Mouse (Mus musculus): ENCODE measurements around the gene Lyrm7. TPM values are rescaled to one million over a fixed set of nuclear protein-coding genes. Genes with fewer than 3 reads are reported as not detected.

The Lyrm7 gene
- polyA plus RNA-seq, 1 experiment from 2014 or later: 8.9 TPM

- no peak overlapping the region for H3K9ac ChIP-seq (replicated peaks)
- H3K4me1 ChIP-seq: peaks cover 33% of the 10 kb centered on the region
- H3K36me3 ChIP-seq: no peaks in the 10 kb centered on the region
- H3K27ac ChIP-seq (replicated peaks): no peak overlapping the region
- no peaks in the 10 kb centered on the region for H3K27me3 ChIP-seq
- H3K4me3 ChIP-seq: no peak overlapping the region
- no peak overlapping the region for H3K4me2 ChIP-seq (replicated peaks)
- WGBS: 82% methylated on average over 3 of the region's 3 CpGs
- no peaks in the 10 kb centered on the region for H3K9me3 ChIP-seq
- no peak for ATAC-seq (ENCODE audit: low FRiP score, low read depth)
These were observed 49.7 kb downstream of the Lyrm7 start for GRCm38 (mm10) chr11:54811054-54811453.

GRCm38 (mm10) chr11:54809582-54809981 lies 51.1 kb downstream of the Lyrm7 start:
- Histone ChIP-seq H3K9me3 (no peaks in the 10 kb centered on the region), H3K36me3 (no peaks in the 10 kb centered on the region), H3K4me3 (no peak overlapping the region), H3K4me1 (peaks cover 33% of the 10 kb centered on the region), H3K4me2 (replicated peaks) (no peak overlapping the region), H3K9ac (replicated peaks) (no peak overlapping the region), H3K27ac (replicated peaks) (no peak overlapping the region), H3K27me3 (no peaks in the 10 kb centered on the region)
- WGBS: 91% methylated on average over 5 of the region's 5 CpGs
- ATAC-seq (ENCODE audit: low FRiP score, low read depth): no peak

GRCm38 (mm10) chr11:54808177-54808576 lies 52.5 kb downstream of the Lyrm7 start:
- no peak overlapping the region for H3K4me2 ChIP-seq (replicated peaks)
- no peak overlapping the region for H3K4me3 ChIP-seq
- no peak for ATAC-seq (ENCODE audit: low FRiP score, low read depth)
- no peaks in the 10 kb centered on the region for H3K27me3 ChIP-seq
- H3K27ac ChIP-seq (replicated peaks): no peak overlapping the region
- WGBS: 84% methylated on average over 4 of the region's 4 CpGs
- H3K36me3 ChIP-seq: no peaks in the 10 kb centered on the region
- peaks cover 26% of the 10 kb centered on the region for H3K4me1 ChIP-seq
- H3K9me3 ChIP-seq: no peaks in the 10 kb centered on the region
- H3K9ac ChIP-seq (replicated peaks): no peak overlapping the region

- Histone ChIP-seq H3K27me3 (no peaks in the 10 kb centered on the region), H3K4me2 (replicated peaks) (no peak overlapping the region), H3K4me3 (no peak overlapping the region), H3K27ac (replicated peaks) (no peak overlapping the region), H3K9me3 (no peaks in the 10 kb centered on the region), H3K9ac (replicated peaks) (no peak overlapping the region), H3K36me3 (no peaks in the 10 kb centered on the region), H3K4me1 (peaks cover 21% of the 10 kb centered on the region)
- WGBS: 90% methylated on average over 9 of the region's 9 CpGs
- ATAC-seq (ENCODE audit: low FRiP score, low read depth): no peak
These were observed 53.0 kb downstream of the Lyrm7 start for GRCm38 (mm10) chr11:54807669-54808068.

- no peaks in the 10 kb centered on the region for H3K36me3 ChIP-seq
- no peak overlapping the region for H3K4me3 ChIP-seq
- no peak overlapping the region for H3K27ac ChIP-seq (replicated peaks)
- ATAC-seq (ENCODE audit: low FRiP score, low read depth): no peak
- H3K27me3 ChIP-seq: no peaks in the 10 kb centered on the region
- WGBS: 97% methylated on average over 28 of the region's 28 CpGs
- H3K4me1 ChIP-seq: peaks cover 14% of the 10 kb centered on the region
- H3K4me2 ChIP-seq (replicated peaks): no peak overlapping the region
- H3K9me3 ChIP-seq: no peaks in the 10 kb centered on the region
- no peak overlapping the region for H3K9ac ChIP-seq (replicated peaks)
These were observed 53.8 kb downstream of the Lyrm7 start for GRCm38 (mm10) chr11:54806891-54807290.

- Histone ChIP-seq H3K27me3 (no peaks in the 10 kb centered on the region), H3K9me3 (no peaks in the 10 kb centered on the region), H3K27ac (replicated peaks) (no peak overlapping the region), H3K4me1 (no peaks in the 10 kb centered on the region), H3K4me2 (replicated peaks) (no peak overlapping the region), H3K9ac (replicated peaks) (no peak overlapping the region), H3K36me3 (no peaks in the 10 kb centered on the region), H3K4me3 (no peak overlapping the region)
- no peak for ATAC-seq (ENCODE audit: low FRiP score, low read depth)
- WGBS: 94% methylated on average over 4 of the region's 4 CpGs
These were observed 55.5 kb downstream of the Lyrm7 start for GRCm38 (mm10) chr11:54805196-54805595.

GRCm38 (mm10) chr11:54802621-54803020 lies 58.1 kb downstream of the Lyrm7 start:
- 87% methylated on average over 6 of the region's 6 CpGs for WGBS

GRCm38 (mm10) chr11:54801791-54802558 lies 58.7 kb downstream of the Lyrm7 start:
- WGBS: 89% methylated on average over 6 of the region's 6 CpGs

More at GRCm38 (mm10) chr11:54802621-54803020, 58.1 kb downstream of the Lyrm7 start:
- Histone ChIP-seq H3K27me3 (no peaks in the 10 kb centered on the region), H3K36me3 (no peaks in the 10 kb centered on the region), H3K9ac (replicated peaks) (no peak overlapping the region), H3K4me1 (no peaks in the 10 kb centered on the region), H3K9me3 (no peaks in the 10 kb centered on the region), H3K4me3 (no peak overlapping the region), H3K4me2 (replicated peaks) (no peak overlapping the region), H3K27ac (replicated peaks) (no peak overlapping the region)
- no peak for ATAC-seq (ENCODE audit: low FRiP score, low read depth)

GRCm38 (mm10) chr11:54796551-54796950 lies 64.2 kb downstream of the Lyrm7 start:
- Histone ChIP-seq H3K27me3 (no peaks in the 10 kb centered on the region), H3K9ac (replicated peaks) (no peak overlapping the region), H3K4me2 (replicated peaks) (no peak overlapping the region), H3K27ac (replicated peaks) (no peak overlapping the region), H3K4me1 (peaks cover 2% of the 10 kb centered on the region; the same call in 1 of the 2 replicates), H3K4me3 (no peak overlapping the region), H3K36me3 (no peaks in the 10 kb centered on the region), H3K9me3 (no peaks in the 10 kb centered on the region)
- no peak for ATAC-seq (ENCODE audit: low FRiP score, low read depth)
- 86% methylated on average over 11 of the region's 11 CpGs for WGBS

More at GRCm38 (mm10) chr11:54801791-54802558, 58.7 kb downstream of the Lyrm7 start:
- Histone ChIP-seq H3K36me3 (no peaks in the 10 kb centered on the region), H3K27me3 (no peaks in the 10 kb centered on the region), H3K4me1 (no peaks in the 10 kb centered on the region), H3K27ac (replicated peaks) (no peak overlapping the region), H3K4me2 (replicated peaks) (no peak overlapping the region), H3K9ac (replicated peaks) (no peak overlapping the region), H3K9me3 (no peaks in the 10 kb centered on the region), H3K4me3 (no peak overlapping the region)
- ATAC-seq (ENCODE audit: low FRiP score, low read depth): no peak

GRCm38 (mm10) chr11:54794678-54795077 lies 66.0 kb downstream of the Lyrm7 start:
- no peak for ATAC-seq (ENCODE audit: low FRiP score, low read depth)
- H3K27ac ChIP-seq (replicated peaks): no peak overlapping the region
- 83% methylated on average over 3 of the region's 3 CpGs for whole genome bisulfite sequencing
- H3K4me3 ChIP-seq: no peak overlapping the region
- H3K9me3 ChIP-seq: no peaks in the 10 kb centered on the region
- H3K4me2 ChIP-seq (replicated peaks): no peak overlapping the region
- H3K36me3 ChIP-seq: no peaks in the 10 kb centered on the region
- no peak overlapping the region for H3K9ac ChIP-seq (replicated peaks)
- no peaks in the 10 kb centered on the region for H3K27me3 ChIP-seq
- peaks cover 4% of the 10 kb centered on the region; the same call in 1 of the 2 replicates for H3K4me1 ChIP-seq

- Histone ChIP-seq H3K4me3 (no peak overlapping the region), H3K27me3 (no peaks in the 10 kb centered on the region), H3K9ac (replicated peaks) (no peak overlapping the region), H3K4me1 (peaks cover 4% of the 10 kb centered on the region; the same call in 1 of the 2 replicates), H3K36me3 (no peaks in the 10 kb centered on the region), H3K4me2 (replicated peaks) (no peak overlapping the region), H3K27ac (replicated peaks) (no peak overlapping the region), H3K9me3 (no peaks in the 10 kb centered on the region)
- WGBS: 77% methylated on average over 1 of the region's 1 CpGs
- ATAC-seq (ENCODE audit: low FRiP score, low read depth): no peak
These were observed 67.5 kb downstream of the Lyrm7 start for GRCm38 (mm10) chr11:54793173-54793572.

GRCm38 (mm10) chr11:54791458-54791857 lies 69.3 kb downstream of the Lyrm7 start:
- no peaks in the 10 kb centered on the region for H3K27me3 ChIP-seq
- ATAC-seq (ENCODE audit: low FRiP score, low read depth): no peak
- H3K27ac ChIP-seq (replicated peaks): no peak overlapping the region
- H3K4me2 ChIP-seq (replicated peaks): no peak overlapping the region
- WGBS: 96% methylated on average over 4 of the region's 4 CpGs
- no peak overlapping the region for H3K9ac ChIP-seq (replicated peaks)
- no peaks in the 10 kb centered on the region for H3K9me3 ChIP-seq
- no peaks in the 10 kb centered on the region for H3K36me3 ChIP-seq
- peaks cover 5% of the 10 kb centered on the region for H3K4me1 ChIP-seq
- no peak overlapping the region for H3K4me3 ChIP-seq
